12 mouse cellular contexts compared by ENCODE assay signal in the genomic region with DNA sequence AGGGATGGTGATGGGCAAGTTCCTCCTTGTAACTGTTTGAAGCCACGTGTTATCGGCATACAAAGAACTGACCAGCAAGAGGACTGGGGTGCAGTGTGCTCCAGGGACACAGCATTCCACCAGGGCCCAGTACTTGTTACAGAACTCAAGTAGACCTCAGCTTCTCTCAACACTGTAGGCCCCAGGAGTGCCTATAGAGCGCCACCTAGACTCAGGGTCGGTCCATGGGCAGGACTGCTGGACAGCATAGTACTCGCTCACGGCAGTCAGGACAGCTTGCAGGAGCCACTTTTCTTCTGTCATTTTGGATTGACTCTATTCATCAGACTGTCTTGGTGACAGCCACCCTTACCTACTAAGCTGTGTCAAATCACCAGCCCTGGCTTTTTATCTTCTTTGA. TPM values are rescaled to one million over a fixed set of nuclear protein-coding genes. Genes with fewer than 3 reads are reported as not detected.
DNase-seq lines count a peak whose midpoint lies in the region; ATAC-seq lines count a peak whose summit lies in the region.
"Had no signal": no experiment of that assay in that cellular context is flagged by ENCODE, and none has a peak within 500 bp of the region (broad histone marks: within the 10 kb centered on the region; RNA-seq: fewer than 3 reads in every experiment).

No protein-coding gene starts in this region.

- no peaks in the 10 kb centered on the region for H3K9me3 ChIP-seq in heart, embryonic 16.5 days (replicated peaks; ENCODE audit: control insufficient read depth, low read length)
- H3K9me3 ChIP-seq in midbrain, embryonic 12.5 days = no peaks in the 10 kb centered on the region
- no peaks in the 10 kb centered on the region for H3K9me3 ChIP-seq in midbrain, embryonic 11.5 days (ENCODE audit: control insufficient read depth, low read length)
- H3K9me3 ChIP-seq: intestine, embryonic 15.5 days had no signal

- no peak overlapping the region for H3K4me3 ChIP-seq in heart, embryonic 16.5 days (ENCODE audit: low read length)
- H3K4me3 ChIP-seq in midbrain, embryonic 12.5 days = no peak overlapping the region
- H3K4me3 ChIP-seq in midbrain, embryonic 11.5 days (ENCODE audit: low read depth, low read length) = no peak overlapping the region
- H3K4me3 ChIP-seq: intestine, embryonic 15.5 days had no signal

- no peaks in the 10 kb centered on the region for H3K27me3 ChIP-seq in heart, embryonic 16.5 days (ENCODE audit: control insufficient read depth, insufficient read depth, low read length)
- H3K27me3 ChIP-seq in midbrain, embryonic 12.5 days = no peaks in the 10 kb centered on the region
- no peaks in the 10 kb centered on the region for H3K27me3 ChIP-seq in midbrain, embryonic 11.5 days (ENCODE audit: control insufficient read depth, insufficient read depth, low read length)
- H3K27me3 ChIP-seq: intestine, embryonic 15.5 days had no signal

- H3K36me3 ChIP-seq in heart, embryonic 16.5 days (ENCODE audit: control insufficient read depth, insufficient read depth) = 0 out of 2 replicates have a peak, but pooled peaks cover 2% of the 10 kb centered on the region
- peaks cover 33% of the 10 kb centered on the region for H3K36me3 ChIP-seq in midbrain, embryonic 12.5 days
- no peaks in the 10 kb centered on the region; the same call in 1 of the 2 replicates for H3K36me3 ChIP-seq in midbrain, embryonic 11.5 days (ENCODE audit: control insufficient read depth, insufficient read depth, low read length)

- peak; percentile 16 for DNase-seq in adrenal gland, adult 2 months
- no peak for DNase-seq in adrenal gland, postnatal 14 days
- DNase-seq in heart, adult 9 months (ENCODE audit: low spot score in 2 of 2) = no peak
- no peak for DNase-seq in midbrain, embryonic 11.5 days (ENCODE audit: low spot score, missing footprints)
- DNase-seq in right cerebral cortex, adult 18-20 months = no peak
- DNase-seq in T-cell, adult 2 months (ENCODE audit: low spot score) = no peak
- DNase-seq: cerebellum, postnatal 10 days; forebrain, postnatal 0 days had no signal

- H3K27ac ChIP-seq in heart, embryonic 16.5 days (ENCODE audit: low read length) = no peak overlapping the region; the same call in 1 of the 2 replicates
- H3K27ac ChIP-seq in midbrain, embryonic 12.5 days (replicated peaks) = no peak overlapping the region
- H3K27ac ChIP-seq in midbrain, embryonic 11.5 days (ENCODE audit: low read depth, low read length) = no peak overlapping the region
- H3K27ac ChIP-seq: intestine, embryonic 15.5 days had no signal

- H3K4me1 ChIP-seq in heart, embryonic 16.5 days (ENCODE audit: control insufficient read depth, insufficient read depth, low read length) = peaks cover 69% of the 10 kb centered on the region
- H3K4me1 ChIP-seq in midbrain, embryonic 12.5 days = peaks cover 31% of the 10 kb centered on the region
- peaks cover 11% of the 10 kb centered on the region for H3K4me1 ChIP-seq in midbrain, embryonic 11.5 days (ENCODE audit: control insufficient read depth, insufficient read depth, low read length)

- no peak overlapping the region for H3K9ac ChIP-seq in heart, embryonic 16.5 days (ENCODE audit: low read length)
- H3K9ac ChIP-seq in midbrain, embryonic 12.5 days (replicated peaks) = 0 out of 2 replicates have a peak overlapping the region, but pooled peaks have one; percentile 16
- H3K9ac ChIP-seq in midbrain, embryonic 11.5 days (ENCODE audit: low read length) = no peak overlapping the region
- H3K9ac ChIP-seq: forebrain, postnatal 0 days; intestine, embryonic 15.5 days had no signal

- WGBS in heart, embryonic 16.5 days = 79% methylated on average over 6 of the region's 6 CpGs
- 88% methylated on average over 6 of the region's 6 CpGs for WGBS in midbrain, embryonic 12.5 days
- 81% methylated on average over 6 of the region's 6 CpGs for WGBS in midbrain, embryonic 11.5 days

- ATAC-seq in heart, embryonic 16.5 days (replicated peaks; ENCODE audit: extremely low read depth, insufficient read depth, low FRiP score) = no peak
- ATAC-seq in midbrain, embryonic 12.5 days (ENCODE audit: low FRiP score, low read depth) = no peak
- ATAC-seq in midbrain, embryonic 11.5 days (ENCODE audit: low FRiP score) = no peak
- ATAC-seq: activated CD4-positive, CD25-positive, alpha-beta regulatory T cell, adult 4 months; forebrain, postnatal 0 days; intestine, embryonic 15.5 days had no signal

- H3K4me2 ChIP-seq in heart, embryonic 16.5 days (ENCODE audit: low read depth, low read length) = peak overlapping the region; percentile 10; the same call in 1 of the 2 replicates
- H3K4me2 ChIP-seq in midbrain, embryonic 12.5 days (replicated peaks) = no peak overlapping the region
- no peak overlapping the region for H3K4me2 ChIP-seq in midbrain, embryonic 11.5 days

RNA-seq across cellular contexts. Expression of gene Get4, which starts 2.8 kb away (rescaled TPM):
- 10 to 100 TPM; 68.8 to 91.5 TPM for total RNA-seq in adrenal gland, adult 2 months (2021)
- polyA plus RNA-seq in adrenal gland, adult 2 months (2012; rRNA removed) = 219 and 241 TPM in 2 replicates
- total RNA-seq in adrenal gland, postnatal 14 days (2021) = 62.4 and 73.8 TPM in 2 replicates
- polyA plus RNA-seq in heart, embryonic 16.5 days (2015; fragmentation: Nextera tagmentation; extraction: Ambion mirVana) = 141 and 145 TPM in 2 replicates
- polyA plus RNA-seq in midbrain, embryonic 12.5 days (2016; fragmentation: Nextera tagmentation; extraction: Ambion mirVana) = 130 and 132 TPM in 2 replicates
- polyA plus RNA-seq in midbrain, embryonic 11.5 days (2014; fragmentation: Nextera tagmentation; extraction: Ambion mirVana) = 118 and 123 TPM in 2 replicates

RNA-seq across cellular contexts. Expression of gene Sun1, which starts 54.5 kb away (rescaled TPM):
- 10 to 100 TPM; 74.4 to 93.7 TPM for total RNA-seq in adrenal gland, adult 2 months (2021)
- polyA plus RNA-seq in adrenal gland, adult 2 months (2012; rRNA removed) = 44.5 and 61.5 TPM in 2 replicates
- total RNA-seq in adrenal gland, postnatal 14 days (2021) = 63.6 and 78.6 TPM in 2 replicates
- 35.7 and 41.5 TPM in 2 replicates for polyA plus RNA-seq in heart, embryonic 16.5 days (2015; fragmentation: Nextera tagmentation; extraction: Ambion mirVana)
- polyA plus RNA-seq in midbrain, embryonic 12.5 days (2016; fragmentation: Nextera tagmentation; extraction: Ambion mirVana) = 48.1 and 53.1 TPM in 2 replicates
- 41.9 and 44.6 TPM in 2 replicates for polyA plus RNA-seq in midbrain, embryonic 11.5 days (2014; fragmentation: Nextera tagmentation; extraction: Ambion mirVana)
